Mouse (Mus musculus) adrenal gland, adult 10 weeks (tissue): Measurements from ENCODE around the gene Dnph1. TPM values are rescaled to one million over a fixed set of nuclear protein-coding genes. Genes with fewer than 3 reads are reported as not detected.

Source experiments
- polyA plus RNA-seq: library from polyadenylated mRNA; stranded (reverse); fragments of 350-450 nt; fragmentation: Illumina TruSeq; extraction: RNeasy Lipid Tissue Mini Kit (QIAGEN cat#74804); gene quantifications from one replicate; pipeline ENCODE4 v1.2.3, GENCODE M21; 2014; ENCODE audit warnings: low read depth, low replicate concordance

Gene Dnph1
- polyA plus RNA-seq, result 1.6 TPM

GRCm38 (mm10) chr17:46496623-46497434, at the start of gene Dnph1:
Gene Dnph1, plus strand, starts transcription at chr17:46496711.

GRCm38 (mm10) chr17:46487431-46487830, 9.1 kb upstream of the Dnph1 start, which contains the start of gene Ttbk1:
Gene Ttbk1, minus strand, starts transcription at chr17:46487675.

GRCm38 (mm10) chr17:46545813-46546564, 49.5 kb downstream of the Dnph1 start, which contains the start of gene Cul9:
Gene Cul9, minus strand, starts transcription at chr17:46546388.

Other genes with a start within 250 kb of the Dnph1 start
- 7.2 TPM for gene Polr1c, start 248.7 kb upstream of the Dnph1 start, polyA plus RNA-seq
- gene Yipf3, start 248.6 kb upstream of the Dnph1 start, polyA plus RNA-seq, result 3.4 TPM
- gene Lrrc73, start 243.2 kb upstream of the Dnph1 start, polyA plus RNA-seq, result not detected
- gene Tjap1, start 213.7 kb upstream of the Dnph1 start, polyA plus RNA-seq, result 1.1 TPM
- gene Dlk2, start 199.3 kb upstream of the Dnph1 start, polyA plus RNA-seq, result not detected
- gene Abcc10, start 168.4 kb upstream of the Dnph1 start, polyA plus RNA-seq, result 0.29 TPM
- gene Zfp318, start 113.0 kb upstream of the Dnph1 start, polyA plus RNA-seq, result 39.9 TPM
- not detected for gene Crip3, start 67.8 kb upstream of the Dnph1 start, polyA plus RNA-seq
- gene Slc22a7, start 58.3 kb upstream of the Dnph1 start, polyA plus RNA-seq, result not detected
- gene Ttbk1, start 9.0 kb upstream of the Dnph1 start, polyA plus RNA-seq, result not detected
- 1.3 TPM for gene Cul9, start 49.7 kb downstream of the Dnph1 start, polyA plus RNA-seq
- not detected for gene Srf, start 59.5 kb downstream of the Dnph1 start, polyA plus RNA-seq
- 0.41 TPM for gene Ptk7, start 132.8 kb downstream of the Dnph1 start, polyA plus RNA-seq
- gene Klc4, start 149.3 kb downstream of the Dnph1 start, polyA plus RNA-seq, result not detected
- 3.4 TPM for gene Mrpl2, start 149.5 kb downstream of the Dnph1 start, polyA plus RNA-seq
- 0.41 TPM for gene Cul7, start 153.6 kb downstream of the Dnph1 start, polyA plus RNA-seq
- 4.2 TPM for gene Rrp36, start 177.6 kb downstream of the Dnph1 start, polyA plus RNA-seq
- 5.2 TPM for gene Mea1, start 182.1 kb downstream of the Dnph1 start, polyA plus RNA-seq
- gene Klhdc3, start 184.2 kb downstream of the Dnph1 start, polyA plus RNA-seq, result 3.8 TPM
- 11.0 TPM for gene Ppp2r5d, start 208.4 kb downstream of the Dnph1 start, polyA plus RNA-seq
- 0.82 TPM for gene Pex6, start 214.8 kb downstream of the Dnph1 start, polyA plus RNA-seq
- gene Gnmt, start 232.5 kb downstream of the Dnph1 start, polyA plus RNA-seq, result not detected